Mouse (Mus musculus) MEL (cell line): ENCODE results near the gene Synpo2.

ENCODE experiments used
- CTCF ChIP-seq, 3 experiments: IDR thresholded peaks in 2 of 3; conservative IDR thresholded peaks in 1 of 3; 2 replicates each; pipeline ENCODE4 v1.5.1; 2011 to 2012; ENCODE audit warnings: low read length in 3 of 3, low read depth in 2 of 3, mild to moderate bottlenecking in 2 of 3, improper control_type of control experiment in 1 of 3, inconsistent platforms in 1 of 3, mixed read lengths in 1 of 3, moderate library complexity in 1 of 3; ENCODE audit not compliant: control insufficient read depth in 1 of 3, insufficient read depth in 1 of 3, poor library complexity in 1 of 3, severe bottlenecking in 1 of 3
- EP300 ChIP-seq, 2 experiments: IDR thresholded peaks; 2 replicates each; pipeline ENCODE4 v1.6.1; 2011; ENCODE audit warnings: improper control_type of control experiment in 2 of 2, low read length in 2 of 2, low read depth in 1 of 2, mild to moderate bottlenecking in 1 of 2
- KAT2A ChIP-seq: conservative IDR thresholded peaks from 2 replicates; pipeline ENCODE4 v1.6.1; 2012; ENCODE audit warnings: low read depth, low read length, improper control_type of control experiment, inconsistent platforms
- MAX ChIP-seq: IDR thresholded peaks from 2 replicates; pipeline ENCODE4 v1.6.1; 2011; ENCODE audit warnings: low read length, improper control_type of control experiment
- MAZ ChIP-seq: IDR thresholded peaks from 2 replicates; pipeline ENCODE4 v1.6.1; 2012; ENCODE audit warnings: low read depth, mild to moderate bottlenecking, inconsistent platforms, low read length, improper control_type of control experiment
- POLR2A ChIP-seq, 2 experiments: IDR thresholded peaks; 2 replicates each; pipeline ENCODE4 v1.6.1; 2011 to 2012; ENCODE audit warnings: low read length in 2 of 2, mild to moderate bottlenecking in 2 of 2, control low read depth in 1 of 2, improper control_type of control experiment in 1 of 2, low read depth in 1 of 2, moderate library complexity in 1 of 2; ENCODE audit not compliant: control insufficient read depth in 1 of 2, insufficient read depth in 1 of 2, poor library complexity in 1 of 2

- TF ChIP-seq EP300 (IDR thresholded peaks at IDR 0.05; ENCODE audit: low read depth in 1 of 2, low read length in 2 of 2), result no peak
- no peak for TF ChIP-seq MAX
- no peak for TF ChIP-seq CTCF (IDR thresholded peaks at IDR 0.05 in 2 of 3, conservative IDR thresholded peaks at IDR 0.05 in 1 of 3; ENCODE audit: control insufficient read depth in 1 of 3, insufficient read depth in 1 of 3, low read depth in 2 of 3, low read length in 3 of 3, poor library complexity in 1 of 3, severe bottlenecking in 1 of 3)
- no peak for TF ChIP-seq POLR2A (IDR thresholded peaks at IDR 0.05; ENCODE audit: control insufficient read depth in 1 of 2, insufficient read depth in 1 of 2, low read depth in 1 of 2, low read length in 2 of 2, poor library complexity in 1 of 2)
- no peak for TF ChIP-seq KAT2A
- no peak for TF ChIP-seq MAZ
Measured at GRCm38 (mm10) chr3:123172151-123172550, 63.8 kb downstream of the Synpo2 start.
